Mouse (Mus musculus): ENCODE results near the gene Sf3b1.

- TF ChIP-seq GATA1 (IDR thresholded peaks at IDR 0.05; ENCODE audit: borderline replicate concordance, low read length) (no peak), FLI1 (IDR thresholded peaks at IDR 0.05; ENCODE audit: low read length) (no peak)
Measured at GRCm38 (mm10) chr1:54984154-54984553, 43.1 kb downstream of the Sf3b1 start.
